Mouse (Mus musculus): ENCODE measurements around the gene Pinlyp.

DNA sequence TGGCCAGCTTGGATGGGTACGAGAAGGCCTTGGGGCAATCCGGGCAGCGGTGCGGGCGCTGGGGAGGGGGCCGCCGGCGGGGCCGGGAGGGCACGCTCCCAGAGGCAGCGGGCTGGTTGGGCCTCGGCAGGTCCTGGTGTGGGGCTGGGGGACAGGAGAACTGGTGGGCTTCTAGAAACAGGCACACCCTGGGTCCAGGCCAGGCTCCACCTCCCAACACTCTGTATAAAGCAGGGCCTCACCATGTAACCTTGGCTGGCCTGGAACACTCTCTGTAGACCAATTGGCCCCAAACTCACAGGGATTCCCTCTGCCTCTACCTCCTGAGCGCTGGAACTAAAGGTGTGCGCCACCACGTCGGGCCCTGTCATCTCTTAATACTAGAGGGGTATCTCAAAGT, 40.1 kb upstream of the Pinlyp start:
- TF ChIP-seq POLR2A (IDR thresholded peaks at IDR 0.05; ENCODE audit: borderline replicate concordance, low read depth, low read length) (no peak), CTCF (IDR thresholded peaks at IDR 0.05; ENCODE audit: low read depth, low read length) (no peak)
